Mouse (Mus musculus) fat pad, adult 2 months (tissue): Measurements from ENCODE around the gene 0610010F05Rik.

ENCODE experiments used
- DNase-seq: peaks from one replicate; pipeline ENCODE4 v3.0.0-alpha.2; 2011; ENCODE audit warnings: low read depth, low spot score; ENCODE audit errors: extremely low read depth

Gene 0610010F05Rik

GRCm38 (mm10) chr11:23570130-23570529, 63.3 kb downstream of the 0610010F05Rik start:
- no peak for DNase-seq

- no peak for DNase-seq
Observed at GRCm38 (mm10) chr11:23565761-23566160, 67.7 kb downstream of the 0610010F05Rik start.

GRCm38 (mm10) chr11:23557039-23557630, 76.3 kb downstream of the 0610010F05Rik start:
- no peak for DNase-seq

- DNase-seq, result no peak
Observed at GRCm38 (mm10) chr11:23537446-23537845, 96.0 kb downstream of the 0610010F05Rik start.

GRCm38 (mm10) chr11:23520473-23521205, 112.8 kb downstream of the 0610010F05Rik start, which contains the start of gene 1700093K21Rik:
Gene 1700093K21Rik (minus strand): TSS chr11:23521155.
- no peak for DNase-seq

GRCm38 (mm10) chr11:23518981-23519380, 114.5 kb downstream of the 0610010F05Rik start:
- DNase-seq, result no peak

GRCm38 (mm10) chr11:23515315-23515714, 118.1 kb downstream of the 0610010F05Rik start:
- no peak for DNase-seq
